Mouse (Mus musculus): Measurements from ENCODE around the gene Myh11.

DNA sequence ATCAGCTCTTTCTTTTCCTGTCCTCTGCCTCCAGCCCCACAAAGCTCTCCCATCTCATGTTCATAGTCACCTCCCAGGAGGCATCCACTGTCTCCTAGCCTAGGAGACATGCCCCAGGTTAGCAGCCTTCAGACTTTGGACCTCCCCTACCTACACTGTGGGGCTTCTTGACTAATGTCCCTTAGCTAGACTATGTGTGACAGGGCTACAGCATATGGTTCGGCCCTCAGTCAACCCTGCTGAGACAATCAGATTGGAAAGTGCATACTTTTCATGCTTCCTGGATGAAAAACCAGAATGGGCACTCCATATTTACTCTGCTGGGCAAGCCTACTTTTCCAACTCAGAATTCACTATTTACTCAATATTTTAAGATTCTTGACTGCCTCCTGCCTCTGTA is 28.8 kb downstream of the Myh11 start:
- TF ChIP-seq CTCF (IDR thresholded peaks at IDR 0.05; ENCODE audit: low read depth, low read length) (no peak), POLR2A (IDR thresholded peaks at IDR 0.05; ENCODE audit: borderline replicate concordance, low read depth, low read length) (no peak)
